Mouse (Mus musculus) bone marrow, adult 2 months (tissue): ENCODE results near the gene Usp37. TPM values are rescaled to one million over a fixed set of nuclear protein-coding genes. Genes with fewer than 3 reads are reported as not detected.

ENCODE experiments used
- H3K27ac ChIP-seq: fragments of 200-500 bp; 2 replicates; pipeline ENCODE4 v1.5.1; 2012; ENCODE audit warnings: low read depth, mild to moderate bottlenecking, control low read depth, inconsistent platforms, low read length; ENCODE audit not compliant: control insufficient read depth, poor library complexity, insufficient read depth
- H3K4me1 ChIP-seq: fragments of 200-500 bp; 2 replicates; pipeline ENCODE4 v1.6.1; 2011; ENCODE audit warnings: low read length; ENCODE audit not compliant: control insufficient read depth, insufficient read depth
- H3K4me3 ChIP-seq: fragments of 200-500 bp; replicated peaks from 2 replicates; pipeline ENCODE3; 2011; ENCODE audit warnings: mild to moderate bottlenecking, low read depth, low read length, control low read depth; ENCODE audit not compliant: control insufficient read depth
- CTCF ChIP-seq: fragments of 200-500 bp; IDR thresholded peaks from 2 replicates; pipeline ENCODE4 v1.5.1; 2011; ENCODE audit warnings: low read length, control low read depth; ENCODE audit not compliant: control insufficient read depth, insufficient read depth
- POLR2A ChIP-seq: fragments of 200-500 bp; IDR thresholded peaks from 2 replicates; pipeline ENCODE4 v1.6.1; 2011; ENCODE audit warnings: low read depth, mild to moderate bottlenecking, control low read depth, low read length, borderline replicate concordance; ENCODE audit not compliant: control insufficient read depth
- WGBS: fragments of 180-500 bp; shearing (Covaris S2); methylation state at CpG from one replicate; pipeline ENCODE4 v1.1.7; 2018; 5-methylcytosine and 5-hydroxymethylcytosine counted together
- polyA plus RNA-seq: library from polyadenylated mRNA; stranded (reverse); fragments of >200 nt; gene quantifications from 2 replicates; pipeline ENCODE4 v1.2.4, GENCODE M21; 2011; ENCODE audit warnings: low replicate concordance; ENCODE audit not compliant: missing spikeins, insufficient read depth, insufficient read length

Usp37 gene
- polyA plus RNA-seq, 1 experiment, result 10.1 TPM

DNA sequence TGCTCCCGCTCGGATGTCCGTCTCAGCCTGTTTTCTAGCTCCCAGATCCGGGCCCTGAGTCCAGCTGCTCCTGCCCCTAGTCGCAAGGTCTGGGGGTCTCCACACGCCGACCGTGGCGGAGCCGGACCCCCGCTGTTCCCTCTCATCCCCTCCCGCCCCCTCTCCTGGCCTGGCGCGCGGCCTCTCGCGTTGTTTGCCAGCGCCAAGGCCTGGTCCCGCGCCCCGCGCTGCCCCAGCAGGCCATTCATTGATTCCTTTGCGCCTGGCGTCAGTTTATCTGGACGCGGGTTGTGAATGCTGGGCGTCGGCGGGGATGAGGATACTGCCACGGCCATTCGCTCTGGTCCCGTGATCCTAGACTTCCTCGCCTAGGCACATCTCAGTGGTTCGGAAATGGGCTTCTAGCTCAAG, 37.6 kb downstream of the Usp37 start:
- Histone ChIP-seq H3K27ac (peak overlapping the region; percentile 63), H3K4me3 (peak overlapping the region; percentile 83), H3K4me1 (no peaks in the 10 kb centered on the region; the same call in 1 of the 2 replicates)
- WGBS, result under 1% methylated on average over 34 of the region's 34 CpGs
- TF ChIP-seq POLR2A (no peak), CTCF (no peak)

DNA sequence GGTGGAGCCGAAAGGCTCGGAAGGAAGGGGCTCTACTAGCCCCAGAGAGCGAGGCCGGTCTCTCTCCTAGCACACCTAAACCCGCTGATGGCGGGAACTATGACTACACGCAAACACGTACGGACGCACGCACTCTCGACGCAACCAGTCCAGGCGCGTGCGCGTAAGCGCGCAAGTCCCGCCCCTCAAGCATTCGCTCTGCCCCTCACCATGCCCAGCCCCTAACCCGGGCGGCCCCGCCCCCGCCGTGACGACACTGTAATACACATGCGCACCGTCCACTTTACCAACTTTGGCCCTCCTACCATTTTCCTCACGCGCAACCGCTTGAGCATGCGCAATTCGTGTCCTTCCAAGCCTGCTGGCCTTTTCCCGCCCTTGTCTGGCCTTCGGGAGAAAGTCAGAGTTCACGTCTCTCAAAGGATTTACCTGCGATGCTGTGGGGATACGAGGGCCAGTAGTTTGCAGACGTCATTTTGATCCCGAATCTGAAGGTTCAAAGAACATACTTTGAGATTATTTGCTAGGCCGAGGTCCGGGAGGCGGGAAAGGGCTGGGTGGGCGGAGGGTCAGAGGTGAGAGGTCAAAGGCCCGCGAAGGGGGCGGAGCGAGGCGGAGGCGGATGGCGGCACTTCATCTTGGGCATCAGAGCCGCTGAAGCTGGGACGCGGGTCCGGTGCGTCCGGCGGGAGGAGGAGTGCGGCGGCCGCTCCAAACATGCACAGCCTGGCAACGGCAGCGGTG, 38.2 kb downstream of the Usp37 start, which contains the start of gene Cnot9:
Gene Cnot9, plus strand, starts transcription at position 338 of the 744 bp plus-strand sequence.
- H3K4me1 ChIP-seq, result no peaks in the 10 kb centered on the region; the same call in 1 of the 2 replicates
- WGBS, result under 1% methylated on average over 64 of the region's 64 CpGs

GRCm38 (mm10) chr1:74505393-74505720, 38.7 kb downstream of the Usp37 start:
- H3K4me1 ChIP-seq, result no peaks in the 10 kb centered on the region; the same call in 1 of the 2 replicates
- no peak overlapping the region for H3K27ac ChIP-seq
- H3K4me3 ChIP-seq, result peak overlapping the region; percentile 85
- under 1% methylated on average over 22 of the region's 22 CpGs for WGBS
- TF ChIP-seq CTCF (no peak), POLR2A (no peak)

More for the DNA sequence above, 38.2 kb downstream of the Usp37 start, which contains the start of gene Cnot9:
- TF ChIP-seq POLR2A (peak; percentile 84), CTCF (no peak)
- H3K4me3 ChIP-seq, result peak within 1 kb of the TSS; percentile 85
- H3K27ac ChIP-seq, result peak within 1 kb of the TSS; percentile 63

- Histone ChIP-seq H3K4me3 (no peak overlapping the region), H3K4me1 (no peaks in the 10 kb centered on the region; the same call in 1 of the 2 replicates), H3K27ac (no peak overlapping the region)
- WGBS, result 72% methylated on average over 1 of the region's 1 CpGs
- TF ChIP-seq CTCF (no peak), POLR2A (no peak)
These were observed 43.0 kb downstream of the Usp37 start for GRCm38 (mm10) chr1:74501106-74501505.

GRCm38 (mm10) chr1:74485792-74486191, 58.3 kb downstream of the Usp37 start:
- 93% methylated on average over 5 of the region's 5 CpGs for WGBS
- Histone ChIP-seq H3K4me1 (no peaks in the 10 kb centered on the region), H3K27ac (no peak overlapping the region), H3K4me3 (no peak overlapping the region)
- TF ChIP-seq POLR2A (no peak), CTCF (no peak)

- Histone ChIP-seq H3K4me3 (no peak overlapping the region), H3K27ac (no peak overlapping the region), H3K4me1 (no peaks in the 10 kb centered on the region)
- TF ChIP-seq POLR2A, result no peak
- 81% methylated on average over 2 of the region's 2 CpGs for WGBS
These were observed 83.8 kb downstream of the Usp37 start for GRCm38 (mm10) chr1:74460273-74460672.

DNA sequence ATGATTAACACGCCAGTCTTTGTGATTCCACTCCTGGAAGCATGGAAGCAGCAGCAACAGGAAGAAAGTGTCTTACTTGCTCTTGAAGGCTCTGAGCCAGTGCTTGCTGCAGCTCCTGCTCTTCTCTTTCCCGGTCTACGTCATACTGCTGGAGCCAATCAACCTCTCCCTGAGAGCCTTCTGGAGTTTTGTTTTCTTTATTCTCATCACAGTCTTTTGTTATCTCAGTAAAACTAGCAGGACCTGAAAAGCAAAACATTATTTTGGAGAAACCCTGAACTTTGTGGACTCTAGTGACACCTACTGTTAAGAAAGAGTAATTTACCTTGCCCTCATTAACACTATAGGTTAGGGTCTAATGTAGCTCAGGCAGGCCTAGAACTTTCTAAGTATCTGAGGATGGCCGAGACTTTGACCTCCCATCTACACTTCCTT, 91.5 kb downstream of the Usp37 start:
- no peak overlapping the region for H3K4me3 ChIP-seq
- TF ChIP-seq POLR2A (no peak), CTCF (peak; percentile 20; the same call in 1 of the 2 replicates)
- no peaks in the 10 kb centered on the region for H3K4me1 ChIP-seq
- no peak overlapping the region for H3K27ac ChIP-seq
- 66% methylated on average over 4 of the region's 4 CpGs for WGBS

DNA sequence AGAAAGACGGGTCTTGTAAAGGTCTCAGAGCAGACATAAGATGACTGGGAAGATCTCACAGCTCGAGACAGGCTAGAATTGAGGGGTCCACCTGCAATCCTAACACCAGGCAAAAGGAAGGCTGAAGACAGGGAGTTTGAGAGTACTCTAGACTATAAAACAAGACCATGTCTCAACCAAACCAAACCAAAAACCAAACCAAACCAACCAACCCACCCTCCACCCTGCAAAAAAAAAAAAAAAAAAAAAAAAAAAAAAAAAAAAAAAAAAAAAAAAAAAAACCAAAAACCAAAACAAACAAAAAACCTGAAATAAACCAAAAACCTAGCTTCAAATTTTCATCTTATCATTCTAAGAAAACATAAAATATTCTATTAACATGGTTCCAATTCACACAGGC, 99.5 kb downstream of the Usp37 start:
- no peak for TF ChIP-seq CTCF
- TF ChIP-seq POLR2A, result no peak
- 90% methylated on average over 2 of the region's 2 CpGs for WGBS
- Histone ChIP-seq H3K4me3 (no peak overlapping the region), H3K4me1 (no peaks in the 10 kb centered on the region), H3K27ac (no peak overlapping the region)
